Mouse (Mus musculus) kidney, postnatal 14 days (tissue): ENCODE results near the gene Fgfr2.

ENCODE experiments used
- DNase-seq: peaks from one replicate; pipeline ENCODE4 v3.0.0; 2022; ENCODE audit warnings: mixed read lengths

Fgfr2 gene

DNA sequence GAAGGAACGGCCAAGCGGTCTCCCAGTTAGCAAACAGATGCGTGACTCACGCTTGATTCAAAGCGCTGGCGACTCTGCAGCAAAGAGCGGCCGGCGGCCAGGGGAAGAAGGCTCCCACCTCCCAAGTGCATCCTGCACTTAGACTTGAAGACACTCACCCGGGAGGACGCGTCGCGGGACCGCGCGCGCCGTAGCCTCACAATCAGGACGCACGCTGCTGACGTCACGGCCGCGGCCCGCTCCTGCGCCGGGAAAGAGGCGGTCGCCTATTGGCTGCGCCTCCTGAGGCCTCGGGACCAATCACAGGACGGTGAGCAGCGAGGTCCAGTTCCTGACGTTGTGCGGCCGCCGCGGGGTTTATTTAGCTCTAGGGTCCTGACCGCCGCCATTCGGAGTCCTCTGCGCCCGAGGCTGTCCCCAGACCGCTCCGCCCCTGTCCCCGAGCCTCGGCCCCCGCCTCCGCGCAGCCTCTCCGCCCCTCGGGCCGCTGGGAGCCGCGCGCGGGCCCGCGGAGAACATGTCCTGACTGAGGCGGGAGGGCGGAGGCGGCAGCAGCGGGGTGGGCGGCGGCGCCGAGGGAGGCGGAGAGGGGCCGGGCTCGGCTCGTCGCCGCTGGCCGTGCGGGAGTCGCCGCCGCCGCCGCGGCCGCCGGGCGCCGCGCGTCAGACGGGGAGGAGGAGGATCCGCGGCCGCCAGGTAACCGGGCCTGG, 192.1 kb downstream of the Fgfr2 start, which contains the start of gene Zranb1:
Gene Zranb1, plus strand, starts transcription at position 293 of the 710 bp plus-strand sequence.
- DNase-seq: peak; percentile 99

DNA sequence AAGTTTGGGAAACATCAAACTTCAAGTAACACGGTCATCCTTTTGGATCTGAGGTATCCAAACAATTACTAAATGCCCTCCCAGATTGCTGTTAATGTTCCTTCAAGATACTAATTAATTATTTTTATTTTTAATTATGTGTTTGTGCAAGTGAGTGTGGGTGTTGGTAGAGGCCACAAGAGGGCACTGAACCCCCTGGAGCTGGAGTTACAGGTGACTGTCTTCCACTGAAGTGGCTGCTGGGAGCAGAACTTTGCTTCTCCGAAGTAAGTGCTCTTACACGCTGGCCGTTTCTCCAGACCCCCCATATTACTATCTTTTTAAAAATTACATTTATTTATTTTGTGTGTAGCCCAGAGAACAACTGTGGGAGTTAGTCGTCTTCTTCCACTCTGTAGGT, 193.1 kb downstream of the Fgfr2 start:
- DNase-seq: no peak

DNA sequence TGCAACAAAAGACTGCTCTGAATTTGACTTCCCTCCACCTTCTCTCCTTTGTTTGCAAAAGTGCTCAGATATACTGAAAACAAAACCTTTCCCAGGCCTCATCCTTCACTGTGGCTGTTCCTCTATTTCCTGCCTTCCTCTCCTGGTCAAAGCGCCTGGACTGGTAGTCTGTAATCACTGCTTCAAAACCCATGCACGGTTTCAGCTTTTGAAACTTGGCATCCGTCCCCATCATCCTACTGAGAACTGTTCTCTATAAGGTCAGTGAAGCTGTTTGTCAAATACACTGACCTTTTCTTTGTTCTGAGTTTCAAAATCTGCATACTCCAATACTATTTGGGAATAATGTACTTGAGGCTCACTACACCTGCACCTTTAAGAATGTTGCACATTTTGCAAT, 195.9 kb downstream of the Fgfr2 start:
- DNase-seq: no peak

DNA sequence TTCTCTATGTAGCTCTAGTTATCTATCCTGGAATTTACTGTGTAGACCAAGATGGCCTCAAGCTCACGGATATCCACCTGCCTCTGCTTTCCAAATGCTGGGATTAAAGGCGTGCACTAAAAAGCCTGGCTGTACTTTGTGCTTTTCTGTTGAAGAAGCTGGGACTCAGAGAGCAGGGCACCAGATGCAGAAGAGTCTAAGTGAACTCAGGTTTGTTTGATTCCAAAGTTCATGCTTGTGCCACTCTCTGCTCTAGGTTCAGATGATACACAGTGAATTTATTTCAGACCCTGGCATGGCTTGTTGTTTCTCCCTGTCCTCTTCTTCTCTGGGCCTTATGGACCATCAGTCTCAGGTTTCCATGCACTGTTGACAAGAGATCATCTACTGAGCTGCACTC, 197.9 kb downstream of the Fgfr2 start:
- DNase-seq: no peak

DNA sequence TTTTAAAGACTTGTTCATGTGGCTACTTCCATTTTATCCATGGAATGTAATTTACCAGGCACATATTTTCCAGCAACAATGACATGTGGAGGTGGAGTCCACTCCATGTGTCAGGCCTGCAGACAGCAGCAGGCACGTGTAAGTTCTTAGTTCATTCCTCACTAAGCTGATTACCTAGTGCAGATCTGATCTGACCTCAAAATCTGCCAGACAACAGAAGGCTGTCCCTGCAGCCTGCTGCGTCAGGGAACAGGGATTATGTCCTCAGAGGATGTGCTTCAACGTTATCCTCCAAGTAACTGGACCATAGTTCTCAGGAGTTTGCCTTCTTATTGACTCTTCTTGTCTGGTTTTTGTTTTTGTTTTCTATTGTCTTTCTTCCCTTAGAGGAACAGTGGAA, 201.2 kb downstream of the Fgfr2 start:
- DNase-seq: no peak

DNA sequence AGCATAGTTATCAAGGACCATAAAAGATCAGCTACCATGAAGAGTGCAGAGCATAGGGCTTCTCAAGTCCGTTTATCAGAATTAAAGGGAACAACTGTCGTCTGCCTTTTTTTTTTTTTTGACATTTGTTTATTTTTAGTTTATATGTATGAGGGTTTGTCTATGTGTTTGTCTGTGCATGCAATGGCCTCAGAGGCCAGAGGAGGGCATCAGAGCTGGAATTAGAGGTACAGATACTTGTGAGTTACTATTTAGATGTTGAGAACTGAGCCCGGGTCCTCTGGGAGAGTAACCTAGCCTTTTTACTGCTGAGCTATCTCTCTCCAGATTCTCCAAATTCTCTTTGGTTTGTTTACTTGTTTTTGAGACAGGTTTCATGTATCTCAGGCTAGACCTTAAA, 219.4 kb downstream of the Fgfr2 start:
- no peak for DNase-seq

DNA sequence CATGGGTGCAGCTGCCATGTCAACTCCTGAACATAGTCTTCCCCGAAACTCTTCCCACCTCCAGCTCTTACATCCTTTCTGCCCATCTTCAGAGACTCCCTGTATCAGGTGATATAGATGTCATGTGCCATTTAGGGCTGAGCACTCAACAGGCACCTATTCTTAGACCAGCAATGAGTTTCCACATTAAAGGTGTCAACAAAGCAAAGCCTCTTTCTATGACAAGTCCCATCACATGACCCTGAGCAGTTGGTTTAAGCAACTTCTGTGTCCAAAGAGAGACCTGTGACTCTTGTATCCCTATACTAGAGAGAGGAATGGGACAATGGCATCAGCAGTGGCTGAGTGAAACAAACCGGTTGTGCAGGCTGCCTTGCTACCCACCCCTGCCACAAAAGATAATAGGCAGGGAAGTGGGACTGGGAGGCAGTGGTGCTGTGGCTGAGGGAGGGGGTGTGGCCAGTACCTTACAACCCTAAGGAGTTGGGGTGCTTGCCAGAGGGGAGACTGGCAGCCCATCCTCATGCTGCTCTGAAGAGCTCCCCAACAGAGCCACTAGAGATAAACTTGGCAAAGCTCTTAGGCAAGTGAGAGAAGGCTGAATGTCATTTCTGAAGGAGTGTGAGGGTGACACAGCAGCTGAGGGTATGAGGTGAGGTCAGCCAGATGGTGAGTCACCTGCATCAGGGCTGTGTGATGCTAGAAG, 222.2 kb downstream of the Fgfr2 start:
- no peak for DNase-seq

DNA sequence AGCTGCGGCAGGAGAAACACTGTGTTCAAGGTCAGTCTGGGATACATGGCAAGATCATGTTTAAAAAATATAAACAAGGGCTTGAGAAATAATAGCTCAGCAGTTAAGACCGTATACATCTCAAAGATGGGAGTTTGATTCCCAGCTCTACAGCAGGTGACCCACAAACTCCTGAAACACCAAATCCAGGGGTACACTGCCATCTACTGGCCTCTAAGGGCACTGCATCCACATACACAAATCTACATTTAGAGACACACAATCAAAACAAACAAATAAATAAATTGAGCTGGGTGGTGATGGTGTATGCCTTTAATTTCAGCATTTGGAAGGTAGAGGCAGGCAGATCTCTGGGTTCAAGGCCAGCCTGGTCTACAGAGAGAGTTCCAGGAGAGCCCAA, 224.9 kb downstream of the Fgfr2 start:
- no peak for DNase-seq

DNA sequence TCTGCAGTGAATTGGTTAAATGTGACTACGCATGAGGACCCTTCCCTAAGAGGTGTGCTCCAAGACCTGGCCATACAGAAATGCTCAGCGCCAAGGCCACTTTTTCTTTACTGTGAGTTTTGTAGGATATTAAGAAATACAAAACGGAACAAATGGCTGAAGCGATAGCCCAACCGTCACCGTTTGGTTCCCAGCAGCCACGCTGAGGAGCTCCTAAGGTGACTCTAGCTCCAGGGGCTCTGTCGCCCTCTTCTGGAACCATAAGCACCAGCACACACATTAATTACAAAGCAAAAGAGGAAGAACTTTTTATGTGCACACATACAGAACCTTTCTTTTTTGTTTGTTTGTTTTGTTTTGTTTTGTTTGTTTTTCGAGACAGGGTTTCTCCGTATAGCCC, 225.9 kb downstream of the Fgfr2 start:
- no peak for DNase-seq

DNA sequence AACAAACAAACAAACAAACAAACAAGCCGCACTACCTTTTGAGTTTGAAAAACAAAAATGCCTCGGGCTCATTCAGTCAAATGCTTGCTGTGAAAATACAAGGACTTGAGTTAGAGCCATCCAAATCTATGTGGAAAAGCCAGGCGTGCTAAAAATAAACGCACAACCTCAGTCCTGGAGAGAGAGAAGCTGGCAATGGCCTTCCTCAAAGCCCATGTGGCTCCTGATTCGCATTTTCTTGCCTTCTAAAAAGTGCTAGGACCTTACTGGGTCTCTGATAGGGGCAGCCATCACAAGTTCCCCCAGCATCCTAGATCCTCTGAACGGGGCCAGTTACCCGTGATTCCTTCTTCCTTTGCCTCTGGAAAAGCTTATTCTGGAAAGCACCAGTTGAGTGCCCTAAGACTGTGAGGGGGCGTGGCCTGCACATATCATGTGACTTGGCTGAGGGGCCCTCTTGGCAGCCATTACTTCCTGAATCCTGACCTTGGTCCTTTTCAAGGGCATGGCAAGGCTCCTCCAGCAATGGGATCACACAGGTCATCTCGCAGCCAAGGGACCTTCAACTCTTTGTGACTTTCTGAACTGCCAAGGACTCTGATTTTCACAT, 226.8 kb downstream of the Fgfr2 start:
- peak; percentile 35 for DNase-seq

DNA sequence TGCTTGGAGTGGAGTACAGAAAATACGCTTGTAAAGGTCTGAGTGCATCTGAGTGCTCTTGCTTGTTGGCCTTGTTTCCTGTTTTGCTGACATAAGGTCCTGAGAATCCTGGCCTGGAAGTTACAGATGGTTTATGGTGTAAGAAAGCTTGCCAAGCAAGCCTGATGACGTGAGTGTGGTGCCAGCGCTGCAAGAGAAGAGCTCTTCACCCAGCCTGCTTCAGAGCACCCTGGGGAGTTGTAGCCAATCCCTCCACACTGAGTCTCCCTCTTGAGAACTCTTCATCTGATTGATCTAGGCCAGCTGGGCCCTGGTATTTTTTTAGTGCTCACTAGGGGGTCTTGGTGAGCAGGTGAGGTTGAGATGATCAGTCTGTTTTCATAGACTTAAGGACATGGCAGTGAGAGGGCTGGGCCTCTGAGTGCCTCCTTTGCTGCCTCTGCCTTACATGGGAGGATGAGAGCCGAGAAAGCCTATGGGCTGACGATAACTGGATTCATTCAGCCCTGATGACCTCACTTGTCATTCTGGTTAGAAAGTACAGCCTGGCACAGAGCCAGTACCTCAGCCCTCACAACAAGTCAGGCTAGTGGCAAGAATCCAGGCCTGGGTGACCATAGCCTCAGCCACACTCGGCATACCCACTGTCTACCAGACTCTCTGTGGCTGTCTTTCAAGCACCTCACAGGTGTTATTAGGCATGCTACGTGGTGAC, 228.2 kb downstream of the Fgfr2 start:
- peak; percentile 42 for DNase-seq

DNA sequence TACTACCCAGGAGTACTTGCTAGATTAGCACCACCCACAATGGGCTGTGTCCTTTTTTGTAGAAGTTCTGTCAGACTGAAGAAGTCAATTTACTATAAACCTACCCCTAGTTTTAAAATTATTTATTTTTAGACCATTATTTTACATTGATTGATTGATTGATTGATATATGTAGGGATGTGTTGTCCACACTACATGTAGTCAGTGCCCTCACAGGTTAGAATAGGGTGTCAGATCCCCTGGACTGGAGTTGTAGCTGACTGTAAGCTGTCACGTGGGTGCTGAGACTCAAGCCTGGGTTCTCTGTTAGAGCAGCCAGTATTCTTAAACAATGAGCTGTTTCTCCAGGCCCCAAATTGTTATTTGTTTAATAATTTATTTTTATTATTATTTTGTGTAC, 229.8 kb downstream of the Fgfr2 start:
- DNase-seq: no peak

DNA sequence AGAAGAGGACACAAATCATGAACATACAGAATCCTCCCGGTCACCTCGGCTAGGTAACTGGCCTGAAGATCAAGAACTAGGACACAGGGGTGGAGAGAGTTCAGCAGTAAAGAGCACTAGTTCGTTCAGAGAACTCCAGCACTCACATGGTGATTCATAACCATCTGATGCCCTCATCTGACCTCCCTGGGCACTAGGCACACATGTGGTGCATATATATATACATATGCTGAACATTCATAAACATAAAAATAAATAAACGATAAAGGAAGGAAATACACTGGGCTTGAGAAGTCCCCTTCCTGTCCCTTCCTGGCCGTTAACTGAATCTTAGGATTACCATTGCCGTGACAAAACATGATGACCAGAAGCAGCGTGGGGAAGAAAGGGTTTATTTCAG, 230.3 kb downstream of the Fgfr2 start:
- no peak for DNase-seq

DNA sequence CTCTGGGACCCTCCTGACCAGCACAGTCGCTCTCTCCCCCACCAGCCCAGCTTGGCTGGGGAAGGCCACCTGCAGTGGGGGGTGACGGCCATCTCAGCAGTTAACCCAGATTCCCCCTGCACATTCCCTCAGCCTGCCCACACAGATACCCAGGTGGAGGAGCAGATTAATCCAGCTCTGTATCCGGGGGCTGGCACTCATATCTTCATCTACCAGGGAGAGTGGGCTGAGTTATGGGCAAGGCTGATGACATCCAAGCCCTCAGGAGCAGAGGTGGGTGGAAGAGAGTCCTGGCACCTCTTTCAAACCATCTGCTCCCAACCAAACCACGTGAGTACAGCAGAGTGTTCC, 230.9 kb downstream of the Fgfr2 start:
- no peak for DNase-seq

DNA sequence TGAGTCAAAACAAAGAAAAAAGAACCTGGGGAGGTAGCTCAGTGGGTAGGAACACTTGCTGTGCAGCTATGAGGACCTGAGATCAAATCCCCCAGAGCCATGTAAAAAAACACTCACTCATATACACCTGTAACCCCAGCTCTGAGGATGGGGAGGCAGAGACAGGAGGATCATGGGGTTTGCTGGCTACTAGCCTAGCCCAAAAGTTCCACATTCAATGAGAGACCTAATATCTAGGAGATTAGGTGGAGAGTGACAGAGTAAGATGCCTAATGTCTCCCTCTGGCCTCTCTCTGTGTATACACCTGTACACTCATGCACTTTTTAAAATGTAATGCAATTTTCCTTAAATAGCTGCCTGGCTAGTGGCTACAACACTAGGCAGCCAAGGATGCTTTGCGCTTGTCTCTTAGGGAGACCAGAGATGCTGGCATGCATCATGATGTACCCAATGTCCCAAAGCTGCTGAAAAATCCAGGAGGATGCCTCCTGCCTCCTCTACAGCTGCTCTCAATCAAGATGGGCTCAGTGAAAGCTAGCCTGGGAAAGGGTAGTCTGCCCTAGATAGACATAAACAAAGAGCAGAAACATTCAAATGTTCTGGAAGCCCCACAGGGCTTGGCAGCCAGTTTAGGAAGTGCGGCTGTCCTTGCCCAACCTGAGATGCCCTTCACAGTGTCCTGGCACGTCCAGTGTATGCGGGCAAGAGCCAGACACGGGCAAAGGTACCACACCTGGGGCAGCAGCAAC, 231.4 kb downstream of the Fgfr2 start:
- peak; percentile 32 for DNase-seq

DNA sequence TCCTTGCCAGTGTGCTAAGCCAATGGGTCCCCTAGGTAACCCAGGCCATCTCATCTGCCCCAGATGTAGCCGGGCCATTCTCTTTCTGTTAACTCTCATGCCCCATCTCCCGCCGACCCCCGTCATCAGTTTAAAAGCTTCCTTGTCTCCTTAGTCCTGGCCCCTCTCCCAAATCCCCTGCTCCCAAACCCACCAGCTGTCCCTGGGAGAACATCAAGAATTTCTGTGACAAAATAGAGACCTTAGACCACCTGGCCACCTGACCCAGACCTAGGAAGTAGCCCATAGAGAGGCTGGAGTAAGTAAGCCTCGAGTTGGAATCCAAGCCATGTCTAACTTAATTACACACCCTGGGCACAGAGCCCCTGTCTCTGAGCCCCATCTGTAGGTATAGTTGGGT, 232.9 kb downstream of the Fgfr2 start:
- DNase-seq: no peak

DNA sequence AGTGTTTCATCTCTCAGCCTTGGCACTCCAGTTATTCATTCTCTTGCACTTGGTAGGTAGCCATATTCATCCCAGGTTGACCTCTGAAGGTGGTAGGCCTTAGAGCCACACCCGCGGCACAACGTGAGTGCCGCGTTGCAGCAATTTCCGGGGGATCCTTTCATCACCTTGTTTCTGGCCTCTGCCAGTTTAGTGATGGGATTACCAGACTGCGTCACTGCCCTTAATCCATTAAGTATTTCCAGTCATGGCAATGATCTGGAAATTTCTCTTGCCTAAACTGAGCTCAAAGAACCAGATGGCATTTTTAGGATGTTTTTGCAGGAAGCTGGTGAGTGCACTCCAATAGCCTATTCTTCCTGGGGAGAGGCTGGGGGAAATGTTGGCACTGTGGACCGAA, 233.5 kb downstream of the Fgfr2 start:
- no peak for DNase-seq

DNA sequence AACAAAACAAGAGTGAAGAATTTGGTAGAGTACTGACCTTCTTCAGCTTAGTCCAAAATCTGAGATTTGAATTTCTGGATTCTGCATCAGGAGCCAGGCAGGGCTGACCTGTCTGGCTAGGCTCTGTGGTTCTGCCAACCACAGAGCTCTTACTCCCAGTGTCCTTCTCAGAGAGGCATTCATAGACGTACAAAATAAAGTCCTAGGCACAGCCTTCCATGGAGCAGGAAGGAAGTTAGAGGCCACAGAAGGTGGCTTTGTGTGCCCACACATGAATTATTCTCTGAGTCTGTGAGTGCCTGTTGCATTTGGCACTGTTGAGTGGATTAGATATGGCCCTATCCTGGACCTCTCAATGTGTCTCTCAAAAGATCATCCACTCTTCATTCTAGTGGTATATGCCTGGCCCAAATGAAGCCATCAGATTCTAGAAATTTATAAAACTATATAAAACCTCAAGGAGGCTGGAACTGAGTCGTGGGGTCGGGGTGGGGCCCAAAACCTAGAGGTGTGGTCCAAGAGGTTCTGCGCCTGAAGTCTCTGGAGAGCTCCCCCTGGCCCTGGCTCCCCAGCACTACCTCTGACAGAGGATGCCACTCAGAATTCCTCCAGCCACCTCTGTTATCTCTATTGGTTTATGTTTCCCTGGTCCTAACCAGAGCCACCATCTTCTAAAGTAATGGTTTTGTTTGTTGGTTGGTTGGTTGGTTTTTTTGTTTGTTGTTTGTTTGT, 234.5 kb downstream of the Fgfr2 start:
- no peak for DNase-seq

DNA sequence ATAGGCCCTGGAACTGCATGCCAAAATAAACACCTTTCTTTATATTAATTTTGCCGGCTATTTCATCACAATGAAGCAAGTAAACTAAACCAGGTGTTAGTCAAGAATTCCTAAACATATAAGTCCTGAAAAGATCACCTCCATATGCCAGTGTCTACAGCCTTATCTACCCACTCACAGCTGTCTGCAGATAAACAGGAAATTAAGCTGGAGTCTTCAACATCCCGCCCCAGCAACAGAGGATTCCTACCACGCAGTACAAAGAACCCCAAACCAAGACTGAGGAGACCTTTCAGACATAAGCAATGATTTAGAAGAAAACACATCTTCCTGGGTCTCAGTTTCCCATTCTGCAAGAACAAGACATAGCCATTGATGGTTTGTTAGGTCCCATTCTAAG, 235.1 kb downstream of the Fgfr2 start:
- no peak for DNase-seq

DNA sequence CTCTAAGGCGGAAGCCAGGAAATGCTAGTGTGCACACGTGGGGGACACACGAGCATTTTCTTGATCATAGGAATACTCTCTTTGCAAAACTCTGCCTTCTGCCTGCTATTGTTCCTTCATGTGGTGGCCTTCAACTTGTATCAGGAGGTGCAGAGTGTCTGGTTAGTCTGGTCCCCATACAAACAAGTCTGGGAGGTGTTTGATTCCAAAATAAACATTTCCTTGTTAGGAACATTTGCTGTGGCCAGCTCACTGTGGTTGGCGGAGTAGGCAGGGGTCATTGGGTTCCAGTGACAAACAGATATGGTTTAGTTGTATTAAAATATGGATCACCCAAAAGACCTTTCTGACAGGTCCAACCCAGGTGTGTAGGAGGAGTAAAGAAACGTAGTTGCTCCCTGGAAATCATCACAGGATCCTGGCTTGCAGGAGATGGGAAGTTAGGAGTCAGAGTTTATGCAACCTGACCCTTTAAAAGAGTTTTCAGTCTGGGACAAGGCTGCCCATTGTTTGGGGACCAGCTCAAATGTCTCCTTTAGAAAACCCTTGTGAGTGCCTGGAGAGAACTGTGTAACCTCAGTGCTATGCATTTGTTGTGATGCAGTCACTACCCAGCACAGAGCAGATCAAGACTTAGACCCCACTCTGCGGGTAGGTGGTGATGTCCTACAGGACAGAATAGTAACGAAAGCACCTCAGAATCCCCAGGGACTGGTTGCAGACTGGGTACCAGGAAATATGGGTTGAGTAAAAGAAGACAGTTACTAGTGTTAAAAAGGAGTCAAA, 235.9 kb downstream of the Fgfr2 start:
- no peak for DNase-seq

DNA sequence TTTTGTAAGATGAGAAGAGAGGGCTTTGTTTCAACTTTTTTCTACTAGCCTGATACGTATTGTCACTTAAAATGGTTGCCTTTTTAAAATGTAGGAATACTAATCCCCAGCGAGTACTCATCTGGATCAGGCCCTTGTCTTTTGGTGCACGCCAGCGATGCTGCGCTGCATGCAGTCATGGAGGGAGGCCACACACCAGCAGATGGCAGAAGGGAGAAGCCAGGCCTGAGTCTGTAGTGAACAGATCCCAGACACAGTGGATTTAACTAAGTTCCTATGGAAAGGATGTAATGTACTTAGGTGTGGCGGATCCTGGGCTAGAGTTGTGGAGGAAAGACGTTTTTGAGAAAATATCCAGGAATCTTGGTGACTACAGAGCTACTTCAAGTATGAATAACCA, 239.1 kb downstream of the Fgfr2 start:
- no peak for DNase-seq
